Comparison of ENCODE assay signal across 19 mouse cellular contexts in the genomic region with DNA sequence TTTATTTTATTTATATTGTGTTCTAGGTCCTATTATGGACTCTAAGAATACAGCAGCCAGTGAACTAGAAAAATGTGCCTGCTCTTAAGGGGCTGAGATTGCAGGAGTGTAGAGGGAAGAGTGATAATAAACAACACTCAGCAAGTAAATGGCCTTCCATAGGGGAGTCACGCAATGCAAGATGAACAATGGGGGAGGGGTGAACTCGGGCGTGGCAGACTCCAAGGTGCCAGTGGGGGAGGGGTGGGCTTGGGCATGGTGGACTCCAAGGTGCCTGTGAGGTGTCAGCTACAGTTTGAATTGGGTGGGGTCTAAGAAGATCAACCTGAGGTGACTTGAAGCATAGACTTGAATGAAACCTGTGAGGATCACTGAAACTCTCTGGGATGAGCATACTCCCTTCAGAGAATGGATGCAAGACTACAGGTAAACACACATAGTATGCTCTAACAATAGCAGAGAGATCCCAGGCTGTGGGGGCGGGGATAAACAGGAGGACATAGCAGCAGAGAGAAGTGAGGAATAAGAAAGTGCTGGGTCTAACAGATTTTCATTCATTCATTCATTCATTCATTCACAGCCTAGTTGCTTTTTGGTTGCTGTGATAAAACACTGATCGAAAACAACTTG.
"Had no signal": no experiment of that assay in that cellular context is flagged by ENCODE, and none has a peak within 500 bp of the region (broad histone marks: within the 10 kb centered on the region; RNA-seq: fewer than 3 reads in every experiment).

No protein-coding gene starts in this region.

- H3K4me2 ChIP-seq: lung, embryonic 15.5 days; midbrain, embryonic 12.5 days; neural tube, embryonic 12.5 days had no signal

- H3K9ac ChIP-seq: liver, postnatal 0 days; lung, embryonic 15.5 days; midbrain, embryonic 12.5 days; neural tube, embryonic 12.5 days had no signal

- DNase-seq: liver, postnatal 0 days; lung, adult 2 months; lung, postnatal 14 days; lung, postnatal 36 days; midbrain, embryonic 14.5 days; retina, postnatal 1 day; right cerebral cortex, adult 18-20 months; right cerebral cortex, postnatal 25 days; right cerebral cortex, postnatal 4 days; spleen, adult 18-20 months; thymus, adult 18-20 months; thymus, postnatal 14 days; thymus, postnatal 36 days had no signal

- H3K27me3 ChIP-seq: lung, embryonic 15.5 days; midbrain, embryonic 12.5 days; neural tube, embryonic 12.5 days had no signal

- H3K27ac ChIP-seq: lung, embryonic 15.5 days; macrophage; midbrain, embryonic 12.5 days; neural tube, embryonic 12.5 days had no signal

- H3K4me1 ChIP-seq: midbrain, embryonic 12.5 days; neural tube, embryonic 12.5 days had no signal

- H3K4me3 ChIP-seq: lung, embryonic 15.5 days; megakaryocyte, embryonic 14.5 days; midbrain, embryonic 12.5 days; neural tube, embryonic 12.5 days had no signal

- H3K36me3 ChIP-seq: lung, embryonic 15.5 days; midbrain, embryonic 12.5 days; neural tube, embryonic 12.5 days had no signal

- ATAC-seq: liver, postnatal 0 days; lung, postnatal 0 days had no signal

- H3K9me3 ChIP-seq: lung, embryonic 15.5 days; megakaryocyte, embryonic 14.5 days; midbrain, embryonic 12.5 days; neural tube, embryonic 12.5 days had no signal
